Mouse (Mus musculus): ENCODE results near the gene Smurf1.

Smurf1 gene

GRCm38 (mm10) chr5:144949856-144950255 lies 15.8 kb downstream of the Smurf1 start:
- Histone ChIP-seq H3K4me1 (replicated peaks; ENCODE audit: low read depth, low read length) (peaks cover 68% of the 10 kb centered on the region), H3K4me3 (replicated peaks; ENCODE audit: low read length) (no peak overlapping the region), H3K9me3 (ENCODE audit: low read length) (no peaks in the 10 kb centered on the region), H3K36me3 (ENCODE audit: insufficient read depth, low read length) (peaks cover 10% of the 10 kb centered on the region; the same call in 1 of the 2 replicates), H3K27me3 (ENCODE audit: insufficient read depth, low read length) (no peaks in the 10 kb centered on the region)
- no peak for TF ChIP-seq CTCF (conservative IDR thresholded peaks at IDR 0.05; ENCODE audit: low read length)
- TF ChIP-seq NANOG (IDR thresholded peaks at IDR 0.05; ENCODE audit: borderline replicate concordance, low read length): no peak
- no peak for TF ChIP-seq POU5F1 (IDR thresholded peaks at IDR 0.05; ENCODE audit: borderline replicate concordance, low read length)

- no peak for TF ChIP-seq CTCF (conservative IDR thresholded peaks at IDR 0.05; ENCODE audit: low read length)
- no peak for TF ChIP-seq POU5F1 (IDR thresholded peaks at IDR 0.05; ENCODE audit: borderline replicate concordance, low read length)
- TF ChIP-seq NANOG (IDR thresholded peaks at IDR 0.05; ENCODE audit: borderline replicate concordance, low read length): no peak
- no peaks in the 10 kb centered on the region for H3K9me3 ChIP-seq (ENCODE audit: low read length)
Measured at GRCm38 (mm10) chr5:144948422-144948821, 17.2 kb downstream of the Smurf1 start.

GRCm38 (mm10) chr5:144948002-144948401 lies 17.6 kb downstream of the Smurf1 start:
- peaks cover 4% of the 10 kb centered on the region; the same call in 1 of the 2 replicates for H3K36me3 ChIP-seq (ENCODE audit: insufficient read depth, low read length)

More at GRCm38 (mm10) chr5:144948422-144948821, 17.2 kb downstream of the Smurf1 start:
- Histone ChIP-seq H3K4me3 (replicated peaks; ENCODE audit: low read length) (no peak overlapping the region), H3K36me3 (ENCODE audit: insufficient read depth, low read length) (peaks cover 4% of the 10 kb centered on the region; the same call in 1 of the 2 replicates), H3K4me1 (replicated peaks; ENCODE audit: low read depth, low read length) (peaks cover 61% of the 10 kb centered on the region), H3K27me3 (ENCODE audit: insufficient read depth, low read length) (no peaks in the 10 kb centered on the region)

GRCm38 (mm10) chr5:144946032-144946431 lies 19.6 kb downstream of the Smurf1 start:
- Histone ChIP-seq H3K36me3 (ENCODE audit: insufficient read depth, low read length) (no peaks in the 10 kb centered on the region), H3K27me3 (ENCODE audit: insufficient read depth, low read length) (no peaks in the 10 kb centered on the region), H3K4me3 (replicated peaks; ENCODE audit: low read length) (no peak overlapping the region), H3K4me1 (replicated peaks; ENCODE audit: low read depth, low read length) (peaks cover 66% of the 10 kb centered on the region), H3K9me3 (ENCODE audit: low read length) (no peaks in the 10 kb centered on the region)
- TF ChIP-seq CTCF (conservative IDR thresholded peaks at IDR 0.05; ENCODE audit: low read length): no peak
- TF ChIP-seq NANOG (IDR thresholded peaks at IDR 0.05; ENCODE audit: borderline replicate concordance, low read length): no peak
- TF ChIP-seq POU5F1 (IDR thresholded peaks at IDR 0.05; ENCODE audit: borderline replicate concordance, low read length): no peak

More at GRCm38 (mm10) chr5:144948002-144948401, 17.6 kb downstream of the Smurf1 start:
- TF ChIP-seq NANOG (IDR thresholded peaks at IDR 0.05; ENCODE audit: borderline replicate concordance, low read length) (no peak), POU5F1 (IDR thresholded peaks at IDR 0.05; ENCODE audit: borderline replicate concordance, low read length) (no peak), CTCF (conservative IDR thresholded peaks at IDR 0.05; ENCODE audit: low read length) (no peak)
- Histone ChIP-seq H3K4me3 (replicated peaks; ENCODE audit: low read length) (no peak overlapping the region), H3K27me3 (ENCODE audit: insufficient read depth, low read length) (no peaks in the 10 kb centered on the region), H3K4me1 (replicated peaks; ENCODE audit: low read depth, low read length) (peaks cover 62% of the 10 kb centered on the region), H3K9me3 (ENCODE audit: low read length) (no peaks in the 10 kb centered on the region)

- H3K36me3 ChIP-seq (ENCODE audit: insufficient read depth, low read length): no peaks in the 10 kb centered on the region
- peaks cover 68% of the 10 kb centered on the region for H3K4me1 ChIP-seq (replicated peaks; ENCODE audit: low read depth, low read length)
- H3K27me3 ChIP-seq (ENCODE audit: insufficient read depth, low read length): no peaks in the 10 kb centered on the region
- H3K4me3 ChIP-seq (replicated peaks; ENCODE audit: low read length): no peak overlapping the region
- H3K9me3 ChIP-seq (ENCODE audit: low read length): no peaks in the 10 kb centered on the region
- TF ChIP-seq CTCF (conservative IDR thresholded peaks at IDR 0.05; ENCODE audit: low read length): no peak
- TF ChIP-seq NANOG (IDR thresholded peaks at IDR 0.05; ENCODE audit: borderline replicate concordance, low read length): no peak
- TF ChIP-seq POU5F1 (IDR thresholded peaks at IDR 0.05; ENCODE audit: borderline replicate concordance, low read length): no peak
Measured at GRCm38 (mm10) chr5:144944932-144945331, 20.7 kb downstream of the Smurf1 start.

- TF ChIP-seq POU5F1 (IDR thresholded peaks at IDR 0.05; ENCODE audit: borderline replicate concordance, low read length) (no peak), CTCF (conservative IDR thresholded peaks at IDR 0.05; ENCODE audit: low read length) (no peak), NANOG (IDR thresholded peaks at IDR 0.05; ENCODE audit: borderline replicate concordance, low read length) (no peak)
- Histone ChIP-seq H3K4me3 (replicated peaks; ENCODE audit: low read length) (no peak overlapping the region), H3K4me1 (replicated peaks; ENCODE audit: low read depth, low read length) (peaks cover 62% of the 10 kb centered on the region), H3K36me3 (ENCODE audit: insufficient read depth, low read length) (no peaks in the 10 kb centered on the region), H3K9me3 (ENCODE audit: low read length) (no peaks in the 10 kb centered on the region), H3K27me3 (ENCODE audit: insufficient read depth, low read length) (no peaks in the 10 kb centered on the region)
Measured at GRCm38 (mm10) chr5:144944370-144944769, 21.3 kb downstream of the Smurf1 start.

- H3K27me3 ChIP-seq (ENCODE audit: insufficient read depth, low read length): no peaks in the 10 kb centered on the region
- TF ChIP-seq POU5F1 (IDR thresholded peaks at IDR 0.05; ENCODE audit: borderline replicate concordance, low read length) (no peak), NANOG (IDR thresholded peaks at IDR 0.05; ENCODE audit: borderline replicate concordance, low read length) (no peak), CTCF (conservative IDR thresholded peaks at IDR 0.05; ENCODE audit: low read length) (no peak)
- peaks cover 52% of the 10 kb centered on the region for H3K4me1 ChIP-seq (replicated peaks; ENCODE audit: low read depth, low read length)
Measured at GRCm38 (mm10) chr5:144943346-144943745, 22.3 kb downstream of the Smurf1 start.

GRCm38 (mm10) chr5:144942431-144942830 lies 23.2 kb downstream of the Smurf1 start:
- Histone ChIP-seq H3K9me3 (ENCODE audit: low read length) (no peaks in the 10 kb centered on the region), H3K4me1 (replicated peaks; ENCODE audit: low read depth, low read length) (peaks cover 48% of the 10 kb centered on the region), H3K36me3 (ENCODE audit: insufficient read depth, low read length) (no peaks in the 10 kb centered on the region), H3K27me3 (ENCODE audit: insufficient read depth, low read length) (no peaks in the 10 kb centered on the region), H3K4me3 (replicated peaks; ENCODE audit: low read length) (peak overlapping the region; percentile 58)
- TF ChIP-seq NANOG (IDR thresholded peaks at IDR 0.05; ENCODE audit: borderline replicate concordance, low read length) (no peak), POU5F1 (IDR thresholded peaks at IDR 0.05; ENCODE audit: borderline replicate concordance, low read length) (no peak), CTCF (conservative IDR thresholded peaks at IDR 0.05; ENCODE audit: low read length) (no peak)

More at GRCm38 (mm10) chr5:144943346-144943745, 22.3 kb downstream of the Smurf1 start:
- Histone ChIP-seq H3K36me3 (ENCODE audit: insufficient read depth, low read length) (no peaks in the 10 kb centered on the region), H3K4me3 (replicated peaks; ENCODE audit: low read length) (no peak overlapping the region), H3K9me3 (ENCODE audit: low read length) (no peaks in the 10 kb centered on the region)

GRCm38 (mm10) chr5:144940904-144941303 lies 24.7 kb downstream of the Smurf1 start:
- Histone ChIP-seq H3K9me3 (ENCODE audit: low read length) (no peaks in the 10 kb centered on the region), H3K36me3 (ENCODE audit: insufficient read depth, low read length) (no peaks in the 10 kb centered on the region), H3K4me3 (replicated peaks; ENCODE audit: low read length) (no peak overlapping the region), H3K27me3 (ENCODE audit: insufficient read depth, low read length) (no peaks in the 10 kb centered on the region), H3K4me1 (replicated peaks; ENCODE audit: low read depth, low read length) (peaks cover 54% of the 10 kb centered on the region)
- TF ChIP-seq NANOG (IDR thresholded peaks at IDR 0.05; ENCODE audit: borderline replicate concordance, low read length) (no peak), CTCF (conservative IDR thresholded peaks at IDR 0.05; ENCODE audit: low read length) (no peak)
